16 mouse cellular contexts compared by ENCODE assay signal in the genomic region with DNA sequence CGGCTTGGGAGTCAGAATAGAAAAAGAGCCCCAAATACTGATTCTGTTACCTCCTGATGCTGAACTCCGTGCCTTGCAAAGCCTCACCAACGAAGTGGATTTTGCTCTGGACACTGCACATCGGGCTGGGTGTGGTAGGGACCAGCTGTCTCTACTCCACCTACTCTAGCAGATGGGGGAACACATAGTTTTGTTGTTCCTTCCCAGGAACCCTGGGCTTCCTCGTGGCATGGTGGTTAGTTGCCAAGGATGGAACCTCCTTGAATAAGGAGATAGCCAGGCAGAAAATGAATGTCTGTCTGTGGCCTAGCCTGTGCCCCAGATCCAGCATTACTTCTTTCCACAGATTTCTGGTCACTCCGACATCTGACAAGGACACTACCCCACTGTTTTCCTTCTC.
"Had no signal": no experiment of that assay in that cellular context is flagged by ENCODE, and none has a peak within 500 bp of the region (broad histone marks: within the 10 kb centered on the region; RNA-seq: fewer than 3 reads in every experiment).

No protein-coding gene starts in this region.

- H3K27ac ChIP-seq: neural tube, embryonic 13.5 days; neural tube, embryonic 15.5 days; stomach, embryonic 15.5 days; stomach, postnatal 0 days had no signal

- H3K36me3 ChIP-seq: neural tube, embryonic 13.5 days; neural tube, embryonic 15.5 days; stomach, embryonic 15.5 days had no signal

- H3K4me3 ChIP-seq: neural tube, embryonic 13.5 days; neural tube, embryonic 15.5 days; stomach, embryonic 15.5 days had no signal

- H3K4me1 ChIP-seq: neural tube, embryonic 15.5 days; stomach, embryonic 15.5 days had no signal

- H3K9me3 ChIP-seq: neural tube, embryonic 13.5 days; neural tube, embryonic 15.5 days; stomach, embryonic 15.5 days had no signal

- H3K27me3 ChIP-seq: neural tube, embryonic 13.5 days; neural tube, embryonic 15.5 days; stomach, embryonic 15.5 days had no signal

- DNase-seq: retina, postnatal 1 day; right cerebral cortex, adult 18-20 months; right cerebral cortex, postnatal 14 days; right cerebral cortex, postnatal 25 days; right cerebral cortex, postnatal 4 days; spleen, adult 18-20 months; thymus, adult 18-20 months; thymus, adult 2 months; thymus, postnatal 14 days; thymus, postnatal 25 days; thymus, postnatal 36 days; thymus, postnatal 4 days had no signal
